Mouse (Mus musculus) adrenal gland, postnatal 10 days (tissue): ENCODE measurements around the gene Ssbp4. TPM values are rescaled to one million over a fixed set of nuclear protein-coding genes. Genes with fewer than 3 reads are reported as not detected.

Source experiments
- DNase-seq: peaks from one replicate; pipeline ENCODE4 v3.0.0; 2021; ENCODE audit warnings: mixed read lengths
- total RNA-seq, 2 experiments: library from RNA; stranded (reverse); gene quantifications; 2 replicates each; pipeline ENCODE4 v1.2.3; 2021

Ssbp4 gene
- total RNA-seq, 2 experiments from 2014 or later: 92.0 to 96.9 TPM

DNA sequence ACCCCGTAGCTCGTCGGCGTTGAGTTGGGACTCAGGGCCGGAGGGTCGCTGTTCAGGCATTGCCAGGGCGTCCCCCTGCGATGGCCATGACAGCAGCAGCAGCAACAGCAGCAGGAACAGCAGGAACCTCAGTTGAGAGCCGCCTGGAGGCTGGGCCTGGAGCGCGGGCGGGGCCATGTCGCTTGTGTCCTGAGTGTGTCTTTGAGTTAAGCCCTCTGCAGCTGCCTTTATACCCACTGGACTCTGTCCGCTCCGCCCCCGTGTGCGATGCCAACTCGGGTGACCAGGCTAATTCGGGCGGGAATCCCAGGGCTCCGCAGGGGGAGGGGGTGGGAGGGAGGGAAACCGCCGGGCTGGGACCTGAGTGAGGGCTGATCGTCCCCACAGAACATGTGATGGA lies 22.8 kb upstream of the Ssbp4 start:
- peak; percentile 70 for DNase-seq

DNA sequence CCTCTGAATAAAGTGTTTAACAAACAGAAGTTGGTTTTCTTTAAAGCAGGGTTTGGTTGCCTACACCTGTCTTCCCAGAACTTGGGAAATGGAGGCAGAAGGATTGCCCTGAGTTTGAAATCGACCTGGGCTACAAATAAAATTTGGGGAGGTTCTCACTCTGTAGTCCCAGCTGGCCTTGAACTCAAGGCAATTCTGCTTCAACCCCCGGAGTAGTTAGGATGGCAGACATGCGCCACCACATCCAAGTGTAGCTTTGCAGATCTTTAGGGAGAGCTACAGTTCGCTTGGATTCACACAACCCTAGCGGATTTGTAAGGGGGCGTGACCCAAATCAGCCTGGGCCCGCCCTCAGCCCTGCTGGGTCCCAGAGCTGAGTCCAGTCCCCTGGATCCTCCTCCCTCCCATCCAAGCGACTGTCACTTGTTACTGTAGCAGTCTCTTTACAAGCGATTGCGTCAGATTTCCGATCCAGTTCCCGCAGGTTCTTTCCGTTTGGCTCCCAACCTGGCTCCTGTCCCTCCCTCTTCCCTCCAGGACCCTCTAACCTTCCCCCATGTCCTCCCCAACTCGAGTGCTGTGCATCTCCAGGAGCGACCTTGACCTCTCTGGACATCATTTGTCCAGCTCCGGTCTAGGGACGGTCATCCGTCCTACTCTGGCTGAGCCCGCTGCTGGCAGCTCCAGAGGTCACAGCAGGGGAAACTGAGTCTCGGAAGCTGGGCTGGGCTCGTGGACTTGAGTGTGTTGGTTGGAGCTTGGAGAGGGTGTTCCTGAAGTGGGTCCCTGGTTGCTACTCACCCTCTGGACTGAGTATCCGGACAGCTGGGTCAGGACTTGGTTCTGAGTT lies 22.1 kb upstream of the Ssbp4 start:
- peak; percentile 84 for DNase-seq

- peak; percentile 90 for DNase-seq
Measured at GRCm38 (mm10) chr8:70629574-70630531, 21.2 kb upstream of the Ssbp4 start.

DNA sequence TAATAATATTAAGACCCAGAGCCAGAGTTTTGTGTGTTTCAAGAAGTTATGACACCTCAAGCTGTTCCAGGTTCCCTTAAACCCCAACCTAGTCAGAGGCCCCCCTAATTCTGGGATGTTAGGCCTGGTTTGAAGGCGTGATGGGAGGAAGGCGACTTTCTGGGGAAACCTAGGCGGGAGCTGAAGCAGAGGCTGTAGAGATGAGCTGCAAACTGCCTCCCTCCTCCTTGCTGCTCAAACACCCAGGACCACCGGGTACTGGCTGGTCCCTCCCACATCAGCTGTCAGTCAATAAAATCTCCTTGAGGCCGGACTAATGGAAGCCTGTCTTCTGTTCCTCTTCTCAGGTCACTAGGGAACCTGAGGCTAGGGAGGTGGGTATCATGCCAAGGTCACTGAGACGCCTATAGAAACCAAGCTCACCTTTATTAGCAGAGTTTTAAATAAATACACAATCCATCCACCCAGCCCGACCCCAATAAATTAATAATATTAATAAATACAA lies 20.4 kb upstream of the Ssbp4 start:
- no peak for DNase-seq

- DNase-seq: no peak
Measured at GRCm38 (mm10) chr8:70627041-70627440, 18.4 kb upstream of the Ssbp4 start.

DNA sequence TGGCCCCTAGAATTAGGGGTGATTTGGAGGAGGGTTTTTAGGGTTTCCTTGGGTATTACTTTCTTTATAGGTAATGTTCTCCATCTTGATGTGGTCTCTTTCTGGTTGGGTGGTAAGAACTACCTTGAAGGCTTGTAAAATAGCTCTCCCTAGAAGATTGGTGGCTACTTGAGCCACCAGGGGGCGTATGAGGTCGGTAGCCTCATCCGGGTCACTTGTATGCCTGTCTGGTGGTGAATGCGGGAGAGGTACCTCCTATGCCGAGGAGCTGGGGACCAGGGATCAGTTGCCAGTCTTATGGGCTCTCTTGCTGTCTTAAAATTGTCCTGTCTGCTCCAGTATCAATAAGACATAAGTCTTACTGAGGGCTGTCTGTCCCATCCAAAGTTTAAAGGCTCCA lies 16.4 kb upstream of the Ssbp4 start:
- DNase-seq: peak; percentile 72

DNA sequence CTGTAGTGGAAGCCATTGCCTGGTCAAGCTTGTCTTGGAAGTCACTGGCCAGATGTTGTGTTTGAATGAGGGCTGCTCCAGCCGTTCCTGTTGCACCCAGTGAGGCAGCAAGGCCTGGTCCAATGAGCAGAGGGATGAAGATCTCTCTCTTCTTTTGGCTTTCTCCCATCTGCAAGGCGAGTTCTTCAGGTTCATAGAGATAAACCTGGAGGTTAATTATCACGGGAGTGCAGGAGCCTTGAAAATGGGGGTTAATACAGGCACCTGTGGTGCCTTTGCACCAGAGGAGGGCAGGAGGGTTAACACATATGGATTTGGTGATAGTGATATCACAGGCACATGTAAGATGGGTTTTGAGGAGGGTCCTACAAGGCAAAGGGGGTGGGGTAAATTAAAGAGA lies 13.5 kb upstream of the Ssbp4 start:
- no peak for DNase-seq

GRCm38 (mm10) chr8:70618888-70619334 lies 10.2 kb upstream of the Ssbp4 start:
- peak; percentile 59 for DNase-seq

DNA sequence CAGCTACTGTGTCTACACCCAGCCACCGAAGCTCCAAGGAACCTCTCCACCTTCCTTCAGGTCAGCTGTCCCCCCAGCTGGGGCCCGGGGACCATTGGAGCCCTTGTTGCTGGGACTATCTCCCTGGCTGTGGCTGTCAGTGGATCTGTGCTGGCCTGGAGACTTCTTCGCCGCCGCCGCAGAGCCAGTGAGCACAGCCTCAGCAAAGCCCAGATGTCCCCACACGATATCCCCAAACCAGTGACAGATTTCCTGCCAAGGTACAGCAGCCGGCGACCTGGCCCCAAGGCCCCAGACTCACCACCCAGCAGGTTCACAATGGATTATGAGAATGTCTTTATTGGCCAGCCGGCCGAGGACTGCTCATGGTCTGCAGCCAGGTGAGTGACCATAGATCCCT lies 9.3 kb upstream of the Ssbp4 start:
- DNase-seq: no peak

- DNase-seq: peak; percentile 9
Measured at GRCm38 (mm10) chr8:70616645-70617044, 8.0 kb upstream of the Ssbp4 start.

DNA sequence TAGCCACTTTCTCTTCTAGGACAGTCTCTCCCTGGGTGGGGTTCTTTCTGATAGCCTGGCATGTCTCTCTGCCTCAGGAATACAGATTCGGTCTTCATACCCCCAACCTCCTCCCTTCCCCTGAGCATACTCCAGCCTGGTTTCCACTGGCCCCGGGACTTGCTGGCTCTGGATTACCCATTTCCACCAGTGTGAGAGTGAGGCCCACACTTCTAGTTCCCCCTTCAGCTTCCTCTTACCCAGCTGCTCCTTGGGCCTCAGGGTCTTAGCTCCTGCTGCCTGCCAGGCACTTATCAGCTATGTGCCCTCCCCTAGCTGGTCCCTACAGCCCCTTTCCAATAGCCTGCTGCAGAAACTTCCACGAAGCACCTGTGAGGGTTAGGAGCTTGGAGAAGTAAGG lies 7.2 kb upstream of the Ssbp4 start, which contains the start of gene Lrrc25:
TSS of gene Lrrc25 (plus strand) at position 262 of the 400 bp plus-strand sequence.
- no peak for DNase-seq

- no peak for DNase-seq
Measured at GRCm38 (mm10) chr8:70615281-70615680, 6.6 kb upstream of the Ssbp4 start.

DNA sequence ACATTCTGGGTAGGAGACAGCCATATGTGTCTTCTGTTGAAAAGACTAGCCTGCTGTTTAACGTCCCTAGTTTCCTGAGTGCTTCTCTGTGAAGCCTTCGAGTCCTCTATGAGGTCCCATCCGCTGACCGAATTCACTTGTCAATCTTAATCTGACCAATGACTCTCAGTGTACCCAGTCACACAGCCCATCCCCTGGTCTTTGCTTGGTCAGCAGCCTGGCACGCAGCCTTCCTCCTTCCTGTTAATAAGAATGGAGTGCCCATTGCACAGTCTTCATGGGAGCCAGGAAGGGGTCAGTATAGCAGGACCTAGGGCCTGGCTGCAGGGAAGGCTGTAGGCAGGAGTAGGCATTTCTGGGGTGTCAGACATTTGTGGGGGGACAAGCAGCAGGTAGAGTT lies 5.8 kb upstream of the Ssbp4 start:
- DNase-seq: no peak

DNA sequence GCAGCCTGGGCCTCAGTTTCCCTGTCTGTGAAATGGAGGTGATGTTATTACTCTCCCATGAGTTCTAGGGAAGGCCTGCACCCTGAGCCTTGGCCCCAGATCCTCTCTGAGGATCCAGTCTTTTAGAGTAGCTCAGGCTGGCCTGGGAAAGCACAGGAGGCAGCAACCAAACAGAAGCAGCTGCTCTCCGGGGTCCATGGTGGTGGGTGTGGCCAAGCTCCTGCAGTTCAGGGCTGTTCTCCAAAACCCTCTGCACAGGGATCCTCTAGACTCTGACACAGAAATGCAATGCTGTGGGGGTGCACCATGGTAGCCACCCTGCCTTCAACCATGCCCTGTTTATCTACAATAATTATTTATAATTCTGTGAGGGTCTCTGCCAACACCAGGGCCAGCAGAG lies 5.1 kb upstream of the Ssbp4 start:
- no peak for DNase-seq

GRCm38 (mm10) chr8:70611849-70612248 lies 3.2 kb upstream of the Ssbp4 start:
- DNase-seq: peak; percentile 93

- DNase-seq: peak; percentile 95
Measured at GRCm38 (mm10) chr8:70610796-70611771, 2.4 kb upstream of the Ssbp4 start.

DNA sequence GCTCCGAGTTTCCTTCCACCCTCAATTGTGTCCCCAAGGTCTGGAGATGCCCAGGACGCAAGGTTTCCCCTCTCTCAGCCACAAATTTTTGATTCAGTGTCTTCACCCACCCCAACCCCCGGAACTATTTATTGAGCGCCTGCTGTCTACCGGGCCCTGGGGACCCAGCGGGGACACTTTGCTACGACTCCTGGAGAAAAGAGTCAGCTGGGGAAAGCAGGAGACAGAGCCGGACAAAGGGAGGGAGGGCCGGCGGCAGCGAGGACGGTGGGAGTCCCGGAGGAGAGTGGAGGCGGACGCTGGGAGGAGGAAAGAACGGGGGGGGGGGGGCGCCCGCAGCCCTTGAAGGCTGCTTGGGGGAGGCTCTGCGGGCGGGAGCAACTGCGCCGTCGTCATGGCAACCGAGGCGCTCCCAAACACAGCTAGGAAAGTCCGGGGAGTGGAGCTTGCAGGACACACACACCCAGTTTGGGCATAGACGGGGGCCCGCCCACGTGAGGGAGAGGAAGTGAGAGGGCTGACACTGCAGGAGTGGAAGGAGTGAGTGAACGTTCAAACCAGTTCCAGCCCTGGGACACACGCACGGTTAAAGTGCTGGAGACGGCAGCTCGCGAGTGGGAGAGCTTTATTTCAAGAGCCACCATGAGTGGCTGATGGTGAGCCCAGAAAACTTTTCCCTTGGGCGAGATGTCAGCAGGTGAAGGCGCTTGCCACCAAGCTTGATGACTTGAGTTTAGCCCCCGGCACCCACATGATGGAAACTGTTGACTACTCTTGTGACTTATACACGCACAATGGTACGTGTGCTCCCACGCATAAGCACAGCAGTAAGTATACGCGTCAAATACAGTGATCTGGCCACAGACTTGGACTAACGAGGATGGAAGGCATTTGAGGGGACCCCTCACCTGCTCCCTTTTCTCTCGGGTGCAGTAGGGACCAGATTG lies 1.4 kb upstream of the Ssbp4 start:
- DNase-seq: peak; percentile 89

GRCm38 (mm10) chr8:70609368-70609848 lies 736 bp upstream of the Ssbp4 start:
- DNase-seq: peak; percentile 92

DNA sequence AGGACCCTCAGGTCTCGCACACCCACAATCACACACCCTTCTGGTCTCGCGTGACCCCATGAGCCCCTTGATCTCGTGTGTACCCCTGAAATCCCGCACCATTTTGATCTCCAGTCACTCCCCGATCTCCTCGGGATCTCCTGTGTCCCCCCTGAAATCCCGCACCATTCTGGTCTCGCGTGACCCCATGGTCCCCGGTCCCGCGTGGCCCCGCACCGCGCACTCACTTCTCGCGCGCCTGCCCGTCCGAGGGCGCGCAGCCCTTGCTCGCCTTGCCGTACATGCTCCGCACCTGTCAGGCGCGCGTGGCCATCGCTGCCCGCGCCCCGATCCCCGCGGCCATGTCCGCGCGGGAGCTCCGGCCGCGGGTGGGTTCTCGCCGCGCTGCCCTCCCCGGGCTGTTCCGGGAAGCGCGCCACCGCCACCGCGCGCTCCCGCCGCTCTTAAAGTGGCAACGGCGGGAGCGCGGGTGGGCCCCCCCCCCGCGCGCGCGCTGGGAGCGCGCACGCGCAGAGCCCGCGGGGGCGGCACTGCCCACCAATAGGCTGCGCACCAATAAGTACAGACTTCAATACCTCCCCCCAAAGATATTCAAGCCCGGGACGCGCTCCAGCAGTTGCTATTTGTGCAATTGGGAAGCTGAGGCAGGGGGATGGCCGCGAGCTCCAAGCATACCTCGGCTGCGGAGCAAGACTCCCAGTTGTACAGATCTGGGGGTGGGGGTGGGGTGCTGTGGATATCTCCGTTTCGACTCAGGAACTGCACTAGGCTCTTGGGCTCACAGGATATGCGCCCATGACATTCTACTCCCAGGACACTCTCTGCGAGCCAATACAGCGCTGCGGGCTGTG lies 549 bp downstream of the Ssbp4 start:
- DNase-seq: peak; percentile 68
